Mouse (Mus musculus): ENCODE results near the gene Thg1l.
A peak's percentile ranks its signal among the peaks of the same experiment; 100 is the strongest.

The Thg1l gene

GRCm38 (mm10) chr11:45955127-45955627 is at the start of gene Thg1l:
Gene Thg1l (minus strand): TSS chr11:45955494.
- DNase-seq (ENCODE audit: low read depth), result peak; percentile 90

DNA sequence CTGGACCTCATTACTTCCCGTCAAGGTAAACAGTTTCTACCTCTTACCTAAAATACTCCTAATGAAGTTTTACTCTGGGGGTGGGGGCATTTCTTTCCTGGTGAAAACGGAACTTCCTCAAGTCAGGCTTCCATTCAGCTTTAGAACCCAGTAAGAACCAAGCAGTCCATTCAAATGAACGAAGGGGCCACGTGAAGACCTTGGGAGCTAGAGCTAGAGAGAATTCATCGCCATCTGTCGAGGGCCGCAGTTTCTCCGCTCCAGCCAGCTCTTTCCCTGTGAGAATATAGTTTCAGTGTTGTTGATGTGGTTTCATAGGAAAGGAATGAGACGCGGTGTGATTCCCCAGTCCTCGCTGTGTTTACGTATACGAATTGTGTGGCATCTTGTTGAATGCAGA is 36.8 kb upstream of the Thg1l start:
- no peak for DNase-seq (ENCODE audit: low read depth)

GRCm38 (mm10) chr11:45991604-45992003 is 36.3 kb upstream of the Thg1l start:
- no peak for DNase-seq (ENCODE audit: low read depth)

GRCm38 (mm10) chr11:45980893-45981253 is 25.6 kb upstream of the Thg1l start:
- DNase-seq (ENCODE audit: low read depth), result no peak

GRCm38 (mm10) chr11:45979946-45980892 is 24.9 kb upstream of the Thg1l start, which contains the start of gene Sox30:
Gene Sox30 (plus strand): TSS chr11:45980310.
- no peak for DNase-seq (ENCODE audit: low read depth)

DNA sequence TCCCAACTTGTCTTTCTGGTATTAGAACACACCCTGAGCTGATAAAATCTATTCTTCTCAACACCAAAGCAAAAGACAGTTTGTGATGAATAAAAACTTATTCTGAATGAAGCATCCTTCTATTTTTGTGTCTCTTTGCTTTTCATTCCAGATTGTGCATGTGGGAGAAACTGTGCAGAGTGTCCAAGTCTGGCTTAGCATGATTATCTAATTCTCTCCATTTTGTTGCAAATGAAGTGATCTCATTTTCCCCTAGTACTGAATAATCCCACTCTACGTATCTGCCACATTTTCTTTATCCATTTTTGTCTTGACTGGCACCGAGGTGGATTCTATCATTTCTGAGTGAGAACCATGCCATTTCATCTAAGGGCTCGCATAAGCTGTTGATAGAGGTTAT is 20.8 kb upstream of the Thg1l start:
- no peak for DNase-seq (ENCODE audit: low read depth)

- no peak for DNase-seq (ENCODE audit: low read depth)
Measured at GRCm38 (mm10) chr11:45974466-45974865, 19.2 kb upstream of the Thg1l start.

DNA sequence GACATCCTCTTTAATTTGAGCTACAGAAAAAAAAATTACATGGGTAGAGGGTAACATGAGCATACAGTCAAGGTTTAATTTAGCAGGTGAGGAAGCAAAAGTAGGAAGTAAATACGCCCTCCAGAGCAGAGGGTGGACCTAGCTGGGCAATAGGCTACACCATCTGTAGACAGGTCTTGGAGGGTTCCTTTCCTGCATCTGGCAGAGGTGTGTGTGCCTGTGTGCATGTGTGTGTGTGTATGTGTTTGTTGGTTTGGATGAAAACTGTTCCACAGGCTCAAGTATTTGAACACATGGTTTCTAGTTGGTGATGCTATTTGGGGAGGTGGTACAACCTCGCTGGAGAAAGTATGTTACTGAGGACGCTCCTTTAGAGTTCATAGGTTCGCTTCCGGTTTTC is 18.3 kb upstream of the Thg1l start:
- DNase-seq (ENCODE audit: low read depth), result no peak

GRCm38 (mm10) chr11:45968466-45968865 is 13.2 kb upstream of the Thg1l start:
- no peak for DNase-seq (ENCODE audit: low read depth)

DNA sequence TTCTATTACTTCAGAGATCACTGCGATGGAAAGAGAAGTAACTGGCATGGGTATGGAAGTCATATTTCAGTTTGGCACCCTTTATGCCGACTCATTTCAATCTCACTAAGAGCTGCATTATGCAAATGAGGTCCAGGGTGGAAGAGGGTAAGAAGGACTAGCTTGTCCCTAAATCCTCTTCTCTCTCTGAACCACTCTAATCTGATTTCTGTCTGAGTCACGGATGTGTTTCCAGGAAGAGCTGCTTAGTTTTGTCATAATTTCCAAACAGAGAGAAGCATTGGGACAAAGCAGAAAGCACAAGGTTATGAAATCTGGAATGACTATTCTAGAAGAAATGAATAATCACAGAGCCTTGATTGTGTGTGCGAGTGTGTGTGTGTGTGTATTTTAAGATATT is 11.6 kb upstream of the Thg1l start:
- DNase-seq (ENCODE audit: low read depth), result no peak

GRCm38 (mm10) chr11:45960003-45960402 is 4.7 kb upstream of the Thg1l start:
- no peak for DNase-seq (ENCODE audit: low read depth)

GRCm38 (mm10) chr11:45959598-45959997 is 4.3 kb upstream of the Thg1l start:
- peak; percentile 54 for DNase-seq (ENCODE audit: low read depth)

- DNase-seq (ENCODE audit: low read depth), result no peak
Measured at GRCm38 (mm10) chr11:45947491-45947890, 7.8 kb downstream of the Thg1l start.

- no peak for DNase-seq (ENCODE audit: low read depth)
Measured at GRCm38 (mm10) chr11:45946796-45947195, 8.5 kb downstream of the Thg1l start.

GRCm38 (mm10) chr11:45944643-45945156 is 10.6 kb downstream of the Thg1l start, which contains the start of gene Lsm11:
Gene Lsm11 (minus strand): TSS chr11:45944935.
- DNase-seq (ENCODE audit: low read depth), result peak; percentile 89

DNA sequence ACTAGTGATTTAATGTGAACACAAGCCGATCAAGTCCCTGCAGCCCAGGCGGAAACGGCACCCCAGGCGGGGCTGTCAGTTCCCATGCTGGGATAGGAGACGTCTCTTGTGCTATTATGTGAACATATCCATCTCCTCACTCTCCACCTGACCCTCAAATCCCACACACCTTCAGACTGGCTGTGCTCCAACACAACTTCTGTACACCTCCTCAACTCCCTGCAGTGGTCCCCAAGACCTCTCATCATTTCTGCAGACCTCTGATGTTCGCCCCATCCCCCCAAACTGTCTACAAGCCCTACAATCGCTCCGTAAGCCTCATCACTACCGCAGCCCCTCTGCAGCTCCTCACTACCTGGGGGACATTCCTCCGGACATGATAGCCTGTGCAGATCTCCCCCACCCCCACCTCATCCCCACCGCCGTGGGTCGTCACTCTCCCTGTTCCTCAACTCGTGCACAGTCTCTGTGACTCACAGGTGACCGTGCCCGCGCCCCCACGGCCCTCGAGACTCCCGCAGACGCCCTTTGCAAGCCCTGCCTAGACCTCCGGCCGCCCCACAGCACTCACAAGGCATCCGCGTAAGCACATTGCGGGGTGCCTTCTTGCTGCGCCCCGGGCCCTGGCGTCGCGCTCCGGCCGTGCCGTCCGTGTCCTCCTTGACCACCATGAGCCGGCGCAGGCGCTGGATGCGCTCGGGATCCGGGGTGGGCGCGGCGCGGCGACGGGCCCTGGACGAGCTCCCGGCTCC is 11.2 kb downstream of the Thg1l start:
- peak; percentile 13 for DNase-seq (ENCODE audit: low read depth)

DNA sequence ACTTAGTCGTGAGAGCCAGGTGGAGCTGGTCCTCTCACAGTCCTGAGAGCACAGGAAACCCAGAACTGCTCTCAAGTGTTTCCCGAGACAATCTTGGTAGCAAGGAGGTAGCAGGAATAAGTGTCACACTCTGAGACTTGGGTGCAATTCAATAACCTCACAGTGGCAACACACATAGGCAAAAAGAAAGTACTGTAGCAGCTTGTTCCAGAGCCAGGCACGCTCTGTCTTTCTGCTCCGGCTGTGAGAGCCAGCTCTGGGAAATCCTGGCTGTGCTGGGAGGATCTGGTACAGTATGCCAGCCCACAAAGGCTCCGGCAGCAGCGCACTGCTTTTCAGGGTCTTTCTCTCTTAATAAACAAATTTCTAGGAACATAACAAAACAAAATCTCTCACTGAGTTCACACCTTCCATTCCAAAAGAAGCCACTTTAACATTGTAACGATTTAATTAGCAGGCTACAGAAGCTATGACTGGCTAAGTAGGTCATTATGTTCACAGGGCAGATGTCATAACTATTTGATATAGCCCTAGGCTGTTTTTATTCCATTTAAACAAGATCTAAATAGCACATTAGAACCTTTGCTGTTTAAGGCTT is 12.1 kb downstream of the Thg1l start:
- no peak for DNase-seq (ENCODE audit: low read depth)

DNA sequence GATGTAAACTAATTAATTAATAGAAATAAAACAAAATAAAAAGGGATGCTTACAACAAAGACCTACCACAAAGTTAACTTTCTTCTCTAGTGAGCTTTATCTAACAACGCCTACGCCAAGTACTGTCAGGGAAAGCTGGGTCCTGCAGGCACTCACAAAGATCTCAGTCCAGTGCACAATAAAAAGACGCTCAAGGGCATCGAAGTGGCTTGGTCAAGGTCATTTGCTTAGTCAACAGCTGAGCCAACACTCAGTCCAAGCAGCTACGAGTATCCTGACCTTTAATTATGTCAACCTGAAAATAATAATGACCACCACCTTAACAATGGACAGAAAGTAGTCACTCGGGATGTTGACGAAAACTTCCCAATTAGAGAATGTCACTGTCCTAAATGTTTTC is 13.0 kb downstream of the Thg1l start:
- DNase-seq (ENCODE audit: low read depth), result no peak

GRCm38 (mm10) chr11:45938917-45939316 is 16.4 kb downstream of the Thg1l start:
- DNase-seq (ENCODE audit: low read depth), result no peak

DNA sequence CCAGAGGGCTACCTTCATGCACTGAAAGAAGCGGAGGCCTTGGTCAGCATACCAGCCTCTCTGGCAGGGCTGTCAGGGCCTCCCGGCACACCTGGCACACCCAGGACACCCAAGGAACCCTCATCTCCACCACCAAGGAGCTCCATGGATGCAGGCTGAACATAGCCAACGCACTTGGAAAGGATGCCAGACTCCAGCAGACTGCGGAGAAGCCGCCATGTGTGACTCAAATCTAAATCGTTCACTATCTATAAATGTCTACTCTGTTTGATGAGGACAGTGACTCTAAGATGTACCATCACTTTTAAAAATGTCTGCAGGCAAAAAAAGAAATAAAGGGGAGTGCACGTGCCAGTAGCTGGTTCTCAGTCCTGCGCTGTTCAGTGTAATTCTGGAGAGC is 17.8 kb downstream of the Thg1l start:
- no peak for DNase-seq (ENCODE audit: low read depth)

GRCm38 (mm10) chr11:45932771-45933170 is 22.5 kb downstream of the Thg1l start:
- DNase-seq (ENCODE audit: low read depth), result no peak

DNA sequence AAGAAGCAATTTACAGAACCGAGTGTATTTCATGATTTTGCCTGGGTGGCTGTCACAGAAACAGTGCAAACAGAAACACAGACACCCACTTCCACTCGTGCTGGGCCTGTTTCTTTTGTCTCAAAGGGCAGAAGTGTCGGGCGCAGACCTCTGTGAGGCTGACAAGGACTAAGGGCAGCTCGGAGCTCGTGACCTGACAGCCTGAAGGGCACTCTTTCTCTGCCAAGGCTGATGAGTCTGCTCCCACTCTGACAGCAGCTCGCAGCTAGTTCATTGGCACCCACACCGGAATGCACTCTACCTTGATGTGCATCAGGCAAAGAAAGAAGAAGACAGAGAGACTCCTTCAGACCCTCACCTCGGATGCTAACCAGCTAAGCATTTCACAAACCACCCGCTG is 25.8 kb downstream of the Thg1l start:
- DNase-seq (ENCODE audit: low read depth), result no peak
